Mouse (Mus musculus): Measurements from ENCODE around the gene Xbp1.
"Not testable (repeated sequence)": the region's sequence is repeated elsewhere in the genome, so short reads cannot be mapped to it uniquely, and the experiment has no call there.

GRCm38 (mm10) chr11:5489433-5489832, 31.0 kb upstream of the Xbp1 start:
- TF ChIP-seq CTCF (IDR thresholded peaks at IDR 0.05; ENCODE audit: low read depth, low read length); POLR2A (IDR thresholded peaks at IDR 0.05; ENCODE audit: borderline replicate concordance, low read depth, low read length): not testable (repeated sequence)
